Mouse (Mus musculus) spleen, adult 2 months (tissue): ENCODE measurements at regions not wholly inside any gene's neighbourhood (a gene's known extent, or its start where the extent isn't known, plus 50 kb on each side); places are given as distances from the start of the nearest gene placed in this dataset.

ENCODE experiments used
- CTCF ChIP-seq: fragments of 200-500 bp; IDR thresholded peaks from 2 replicates; pipeline ENCODE4 v1.5.1; 2011; ENCODE audit warnings: mild to moderate bottlenecking, inconsistent platforms; ENCODE audit not compliant: insufficient read depth, insufficient read length, insufficient replicate concordance; ENCODE audit errors: extremely low read depth
- POLR2A ChIP-seq: fragments of 200-500 bp; IDR thresholded peaks from 2 replicates; pipeline ENCODE4 v1.6.1; 2011; ENCODE audit warnings: low read depth, low read length, inconsistent platforms

DNA sequence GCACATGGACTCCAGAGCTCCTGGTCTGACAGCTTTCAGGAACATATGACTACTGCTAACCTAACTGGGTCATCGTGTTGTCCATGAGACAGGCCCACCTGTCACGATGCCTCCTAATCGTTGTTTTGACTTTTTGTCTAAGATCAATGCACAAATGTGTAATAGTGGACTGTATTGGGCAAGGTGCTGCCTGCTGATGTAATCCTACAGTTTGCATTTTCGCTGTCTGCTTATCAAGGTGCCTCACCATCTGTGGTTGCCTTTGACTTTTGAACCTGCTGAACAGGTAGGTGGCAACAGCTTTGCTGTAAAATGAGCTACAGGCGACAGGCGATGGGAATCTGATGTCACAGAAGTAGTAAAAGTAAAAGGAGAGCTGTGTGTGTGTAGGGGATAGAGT is 78.0 kb upstream of the Lifr start:
- TF ChIP-seq POLR2A (no peak), CTCF (no peak)
